Mouse (Mus musculus) forelimb bud, embryonic 11.5 days (tissue): ENCODE measurements at regions not wholly inside any gene's neighbourhood (a gene's known extent, or its start where the extent isn't known, plus 50 kb on each side); places are given as distances from the start of the nearest gene placed in this dataset.

Experiments
- DNase-seq: peaks from one replicate; pipeline ENCODE4 v3.0.0-alpha.2; 2012; ENCODE audit warnings: low read depth, low spot score

GRCm38 (mm10) chr11:112219046-112219720, 562.8 kb upstream of the Sox9 start:
- no peak for DNase-seq

DNA sequence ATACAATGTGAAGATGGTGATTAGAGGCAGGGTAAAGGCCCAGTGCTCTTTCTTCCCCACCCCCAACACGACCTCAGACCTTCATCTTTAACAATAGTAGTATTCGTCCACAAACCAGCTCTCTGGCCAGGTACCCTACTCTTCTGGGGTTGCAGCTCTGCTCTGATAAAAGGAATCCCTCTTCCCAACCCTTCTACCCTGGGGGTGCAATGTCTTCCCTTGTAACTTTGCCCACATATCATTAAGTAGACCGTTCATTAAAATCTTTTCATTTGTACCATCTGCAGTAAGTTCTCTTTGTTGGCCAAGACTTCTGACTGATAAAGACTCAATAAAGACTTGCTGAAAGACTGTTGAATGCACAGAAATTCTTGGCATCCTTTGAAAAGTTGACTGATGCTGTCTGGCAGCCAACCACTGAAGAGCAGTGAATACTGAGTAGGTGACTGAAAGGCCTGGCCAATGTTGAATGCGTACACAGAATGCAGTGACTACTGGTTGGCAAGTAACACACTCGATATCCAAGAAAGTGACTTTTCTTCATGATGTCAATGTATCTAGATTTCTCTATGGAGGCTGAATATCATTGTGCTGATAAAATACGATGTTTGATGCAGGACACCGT, 547.4 kb upstream of the Sox9 start:
- DNase-seq = no peak

DNA sequence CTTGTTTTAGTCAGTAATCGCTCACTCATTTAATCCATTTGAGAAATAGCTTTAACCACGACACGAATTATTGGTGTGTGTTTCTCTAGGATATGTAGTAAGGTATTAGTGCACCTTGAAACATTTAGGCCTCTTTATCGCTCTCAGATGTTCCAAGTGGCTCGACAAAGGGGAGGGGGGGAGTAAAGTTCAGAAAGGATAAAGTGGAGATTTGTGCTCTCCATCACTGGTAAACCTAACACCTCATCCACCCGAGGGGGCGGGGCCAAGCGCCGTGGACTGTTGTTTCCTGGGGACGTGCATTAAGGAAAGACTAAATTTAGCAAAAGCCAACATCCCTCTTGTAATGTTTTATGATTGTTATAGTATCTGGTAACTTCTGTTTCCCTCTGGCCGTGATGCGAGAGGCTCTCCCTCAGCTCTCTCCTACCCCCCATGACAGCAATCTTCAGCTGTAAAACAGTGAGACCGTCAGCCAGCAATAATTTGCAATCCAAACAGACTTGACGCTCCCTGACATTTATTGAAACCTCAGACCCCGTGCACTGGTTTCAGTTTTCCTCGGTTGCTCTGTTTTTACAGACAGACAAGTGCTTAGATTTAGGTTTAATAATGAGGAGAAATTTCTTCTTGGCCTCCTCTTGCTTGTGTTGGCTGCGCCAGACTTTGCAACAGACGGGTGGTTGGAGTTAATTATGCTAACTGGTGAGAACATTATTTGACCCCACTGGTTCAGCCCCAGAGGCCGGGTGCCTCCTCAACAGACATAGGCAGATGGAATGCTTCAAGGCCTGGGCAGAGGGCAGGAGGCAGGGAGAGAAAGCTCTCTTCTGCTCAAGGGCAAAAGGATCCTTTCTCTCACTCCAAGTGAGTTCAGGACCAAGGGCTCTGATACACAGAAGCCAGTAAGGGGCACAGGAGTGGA, 542.8 kb upstream of the Sox9 start:
- peak; percentile 41 for DNase-seq

GRCm38 (mm10) chr11:112252548-112252947, 529.5 kb upstream of the Sox9 start:
- DNase-seq = no peak

DNA sequence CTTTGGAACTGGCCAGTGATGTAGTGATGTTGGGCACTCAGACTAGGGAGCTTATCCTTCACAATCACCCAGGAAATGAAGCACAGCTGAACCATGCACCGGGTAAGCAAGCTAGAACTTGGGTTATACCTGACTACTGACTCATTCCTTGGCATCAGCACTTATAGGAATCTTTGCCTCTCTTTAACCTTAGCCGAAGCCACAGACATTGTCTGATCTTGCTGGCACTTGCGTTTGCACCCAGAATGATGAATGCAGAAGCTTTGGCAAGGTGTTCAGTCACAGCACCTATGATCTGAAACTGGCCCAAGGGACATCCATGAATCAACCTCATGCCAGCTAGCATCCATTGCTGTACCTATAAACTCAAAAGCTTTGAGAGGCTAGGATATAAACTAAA, 529.0 kb upstream of the Sox9 start:
- DNase-seq = no peak

- no peak for DNase-seq
Observed at GRCm38 (mm10) chr11:112256326-112256725, 525.7 kb upstream of the Sox9 start.

- DNase-seq = no peak
Observed at GRCm38 (mm10) chr11:112264077-112264476, 517.9 kb upstream of the Sox9 start.

- no peak for DNase-seq
Observed at GRCm38 (mm10) chr11:112270911-112271310, 511.1 kb upstream of the Sox9 start.

- DNase-seq = no peak
Observed at GRCm38 (mm10) chr11:112278566-112278965, 503.5 kb upstream of the Sox9 start.

- peak; percentile 59 for DNase-seq
Observed at GRCm38 (mm10) chr11:112282911-112283310, 499.1 kb upstream of the Sox9 start.

GRCm38 (mm10) chr11:112298901-112299341, 483.1 kb upstream of the Sox9 start:
- no peak for DNase-seq

- DNase-seq = no peak
Observed at GRCm38 (mm10) chr11:112303091-112303490, 478.9 kb upstream of the Sox9 start.

DNA sequence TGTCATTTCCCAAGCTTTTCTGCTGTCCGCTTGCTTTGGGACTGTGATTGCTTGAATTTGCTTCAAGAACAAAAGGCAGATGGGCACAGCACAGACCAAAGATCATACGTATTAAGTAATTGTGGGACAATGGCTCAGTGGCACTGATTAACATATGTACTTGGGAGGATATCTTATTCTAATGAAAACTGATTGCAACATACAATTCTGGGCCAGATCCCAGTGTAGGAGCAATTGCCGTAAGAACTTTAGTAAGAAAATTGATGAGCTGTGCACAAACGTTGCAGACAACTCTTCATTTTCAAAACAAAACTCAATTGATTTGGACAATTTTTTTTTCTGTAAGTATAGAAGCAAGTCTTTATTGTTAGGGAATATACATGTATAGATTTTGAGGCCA, 456.2 kb upstream of the Sox9 start:
- no peak for DNase-seq

DNA sequence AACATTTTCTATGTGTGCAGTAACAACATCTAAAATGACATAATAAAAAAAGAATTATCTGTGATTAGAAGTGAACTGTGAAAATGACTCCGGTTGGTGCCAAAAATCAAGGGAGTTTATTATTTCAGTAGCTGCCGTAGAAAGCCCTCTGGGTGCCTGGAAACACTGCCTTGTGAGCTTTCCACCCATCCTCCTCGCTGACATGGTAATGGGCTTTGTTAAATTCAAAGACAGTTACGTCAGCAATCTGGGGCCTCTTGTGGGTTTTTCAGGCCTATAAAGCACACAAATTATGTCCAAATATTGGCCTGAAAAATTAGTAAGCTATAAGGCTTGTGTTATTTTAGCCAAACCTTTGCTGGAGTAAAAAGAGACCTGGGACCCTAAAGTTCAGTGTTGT, 454.4 kb upstream of the Sox9 start:
- DNase-seq = no peak

DNA sequence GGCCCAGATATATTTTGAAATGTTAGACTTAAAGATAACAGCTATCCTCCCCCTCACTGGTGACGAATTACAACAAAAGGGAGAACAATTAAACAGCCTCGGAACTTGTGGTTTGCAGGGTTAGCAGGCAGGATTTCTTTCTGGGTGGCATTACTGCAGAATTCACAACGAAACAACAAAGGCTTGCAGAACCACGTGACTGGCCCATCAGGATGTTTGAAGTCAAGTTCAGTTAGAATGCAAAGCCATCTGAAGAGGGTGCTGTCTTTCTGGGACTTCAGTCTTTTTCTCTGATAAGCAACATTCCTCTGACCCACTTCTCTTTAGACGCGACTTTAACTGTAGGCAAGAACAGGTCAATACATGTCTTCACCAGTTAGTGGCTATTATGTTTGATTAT, 436.9 kb upstream of the Sox9 start:
- DNase-seq = no peak

DNA sequence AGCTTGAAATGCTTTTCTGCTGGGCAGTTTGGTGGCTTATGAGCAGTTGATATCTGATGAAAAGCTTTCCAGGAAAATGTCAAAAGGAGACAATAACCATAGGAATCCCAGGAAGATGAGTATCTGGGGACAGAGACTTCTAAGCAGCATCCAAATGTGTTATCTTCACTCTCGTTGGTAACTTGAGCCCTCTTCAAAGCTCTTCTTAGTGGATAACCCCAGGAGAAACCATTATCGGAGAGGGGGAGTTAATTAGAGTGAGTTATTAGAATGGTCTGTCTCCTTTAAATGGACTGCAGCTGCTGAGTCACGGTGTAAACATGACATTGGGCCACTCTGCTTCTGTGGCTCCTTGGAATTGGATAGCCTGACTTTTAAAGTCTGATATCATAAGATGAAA, 436.4 kb upstream of the Sox9 start:
- no peak for DNase-seq

DNA sequence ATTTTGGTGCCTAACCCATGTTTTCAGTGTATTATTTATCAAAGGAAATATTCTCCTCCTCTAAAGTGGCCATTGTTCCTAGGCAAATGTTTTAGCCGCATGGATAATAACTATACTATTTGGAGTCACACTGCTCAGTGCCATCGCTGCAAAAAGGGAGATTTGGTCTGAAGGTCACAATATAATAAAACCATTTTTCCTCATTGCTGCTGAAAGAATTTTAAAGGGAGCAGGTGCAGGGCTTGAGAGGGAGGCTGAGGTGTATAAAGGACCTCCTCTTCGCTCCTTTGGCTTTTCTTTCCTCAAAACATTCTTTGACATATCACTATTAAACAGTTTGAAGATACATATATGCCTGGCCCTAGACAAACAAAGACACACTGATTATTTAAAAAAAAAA, 435.9 kb upstream of the Sox9 start:
- DNase-seq = no peak

DNA sequence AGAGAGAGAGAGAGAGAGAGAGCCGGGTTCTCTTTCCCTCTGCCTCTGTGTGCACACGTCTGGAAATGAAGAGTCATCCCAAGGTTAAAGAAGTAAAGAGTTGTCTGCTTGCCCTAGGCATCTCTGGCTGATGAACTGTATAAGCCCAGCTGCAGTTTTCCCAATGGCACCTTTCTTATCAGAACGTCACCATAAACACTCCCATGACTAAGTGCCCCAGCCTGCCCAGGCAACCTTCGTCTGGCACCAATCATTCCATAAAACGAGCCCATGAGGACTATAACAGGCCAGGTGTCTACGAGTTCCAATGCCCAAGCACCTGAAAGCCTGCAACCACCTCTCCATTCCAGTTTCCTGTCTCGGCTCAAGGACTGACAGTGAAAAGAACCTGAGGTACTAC, 435.5 kb upstream of the Sox9 start:
- DNase-seq = no peak

DNA sequence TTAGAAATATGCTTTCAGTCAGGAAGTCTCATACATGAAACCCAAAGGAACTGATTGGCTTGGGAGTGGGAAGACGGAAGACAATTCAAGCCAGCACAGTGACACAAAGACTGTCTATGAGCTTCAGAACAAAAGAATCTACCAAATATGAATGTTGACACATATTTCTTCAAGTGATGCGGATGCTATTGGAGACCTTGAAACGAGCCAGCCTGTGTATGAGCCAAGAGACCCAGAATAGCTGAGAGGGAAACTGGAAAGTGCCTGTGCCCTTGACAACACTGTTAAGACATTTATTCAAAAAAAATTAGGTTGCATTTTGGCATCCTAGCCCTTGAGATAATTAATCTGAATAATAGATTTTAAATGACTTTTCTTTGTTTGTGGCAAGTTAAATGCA, 426.7 kb upstream of the Sox9 start:
- DNase-seq = no peak

- no peak for DNase-seq
Observed at GRCm38 (mm10) chr11:112366715-112367114, 415.3 kb upstream of the Sox9 start.

- DNase-seq = no peak
Observed at GRCm38 (mm10) chr11:112370941-112371340, 411.1 kb upstream of the Sox9 start.

DNA sequence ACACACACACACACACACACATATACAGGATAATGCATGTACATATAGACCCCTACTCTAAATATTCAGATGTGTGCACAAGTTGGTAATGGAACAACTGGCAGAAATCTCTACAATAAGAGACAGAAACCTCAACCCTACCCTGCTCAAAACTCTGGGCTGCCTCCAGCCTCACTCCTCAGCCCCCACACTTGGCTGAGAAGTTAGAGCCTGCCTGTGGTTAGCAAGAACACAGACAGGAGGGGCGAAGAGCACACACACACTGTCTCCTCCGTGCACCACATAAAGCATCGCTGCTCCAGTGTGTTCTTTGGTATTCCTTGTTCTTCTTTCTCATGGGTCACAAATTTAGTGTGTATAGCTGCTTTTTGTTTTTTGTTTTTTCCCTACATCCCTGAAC, 382.0 kb upstream of the Sox9 start:
- DNase-seq = no peak

GRCm38 (mm10) chr11:112407681-112408080, 374.3 kb upstream of the Sox9 start:
- DNase-seq = no peak
